Mouse (Mus musculus): ENCODE measurements at regions not wholly inside any gene's neighbourhood (a gene's known extent, or its start where the extent isn't known, plus 50 kb on each side); places are given as distances from the start of the nearest gene placed in this dataset.
A peak's percentile ranks its signal among the peaks of the same experiment; 100 is the strongest.

DNA sequence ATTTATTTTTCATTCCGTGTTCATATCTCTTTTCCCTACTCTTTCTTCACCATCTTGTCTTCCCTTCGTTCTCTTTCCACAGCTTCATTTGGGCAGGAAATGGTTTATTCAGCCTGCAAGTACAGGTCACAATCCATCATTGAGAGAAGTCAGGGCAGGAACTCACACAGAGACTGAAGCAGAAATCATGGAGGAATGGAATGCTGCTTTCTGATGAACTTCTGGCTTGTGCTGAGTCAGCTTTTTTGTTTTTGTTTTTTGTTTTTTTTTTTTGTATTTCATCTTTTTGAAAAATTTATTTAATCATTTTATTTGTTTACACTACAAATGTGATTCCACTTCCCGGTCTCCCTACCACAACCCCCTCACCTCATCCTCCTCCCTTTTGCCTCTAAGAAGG, 51.2 kb upstream of the Suclg2 start:
- no peak for DNase-seq (ENCODE audit: low read depth, low spot score)

GRCm38 (mm10) chr6:95801651-95802050, 83.1 kb upstream of the Suclg2 start:
- no peak for DNase-seq (ENCODE audit: low read depth, low spot score)

- DNase-seq (ENCODE audit: low read depth, low spot score), result peak; percentile 90
These were observed 122.9 kb upstream of the Suclg2 start for GRCm38 (mm10) chr6:95841502-95841901.

DNA sequence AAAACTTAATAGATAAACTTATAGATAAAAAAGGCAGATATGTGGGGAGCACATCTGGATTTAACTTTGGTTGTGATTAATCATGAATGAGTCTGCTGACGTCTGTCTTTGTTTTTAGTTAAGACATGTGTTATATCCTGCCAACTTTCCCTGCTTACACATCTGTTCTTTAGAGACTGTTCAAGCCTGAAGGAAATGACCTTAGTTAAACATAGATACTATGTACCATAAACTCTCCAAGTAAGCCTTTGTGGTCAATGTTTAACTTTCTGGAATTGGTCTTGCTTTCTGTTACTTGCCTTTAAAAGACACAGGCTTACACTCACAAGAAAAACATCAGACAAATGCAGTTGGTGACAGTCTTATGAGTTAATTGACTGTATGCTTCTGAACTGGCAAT, 127.9 kb upstream of the Suclg2 start:
- DNase-seq (ENCODE audit: low read depth, low spot score), result peak; percentile 80

DNA sequence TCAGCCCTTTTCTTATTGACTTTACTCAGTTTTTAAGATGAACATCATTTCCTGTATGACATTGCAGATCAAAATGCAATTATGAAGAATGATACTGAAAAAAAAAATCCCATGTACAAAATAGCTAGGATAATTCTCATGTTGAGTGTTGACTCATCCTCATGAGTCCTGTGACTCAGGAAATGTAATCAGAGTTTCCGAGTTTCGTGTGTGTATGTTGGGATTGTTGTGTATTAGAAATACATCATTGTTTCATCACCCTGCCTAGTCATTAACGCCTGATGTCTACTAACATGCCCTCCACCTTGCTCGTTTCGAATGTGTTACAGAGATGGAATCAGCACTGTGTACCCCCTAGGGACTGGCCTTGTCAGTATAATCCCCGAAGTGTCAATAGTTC, 156.9 kb upstream of the Suclg2 start:
- peak; percentile 85 for DNase-seq (ENCODE audit: low read depth, low spot score)

DNA sequence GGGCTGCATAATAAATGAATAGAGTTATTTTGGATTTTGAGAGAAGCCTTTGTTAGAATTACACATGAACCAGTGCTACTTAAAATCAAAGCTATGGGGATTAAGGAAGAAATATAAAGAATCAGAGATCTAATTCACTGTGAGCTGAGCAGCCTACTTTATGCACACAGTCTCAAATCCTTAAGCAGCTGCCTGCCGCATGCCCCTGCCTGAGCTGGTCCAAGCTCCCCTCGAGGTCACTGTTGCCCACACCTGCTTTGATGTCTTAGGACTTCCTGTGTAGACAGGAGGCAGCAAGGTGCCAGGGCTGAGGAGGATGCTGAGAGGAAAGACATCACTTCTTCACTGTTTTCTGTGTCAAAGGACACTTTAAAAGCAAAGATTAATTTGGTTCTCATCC, 157.7 kb upstream of the Suclg2 start:
- DNase-seq (ENCODE audit: low read depth, low spot score), result no peak

DNA sequence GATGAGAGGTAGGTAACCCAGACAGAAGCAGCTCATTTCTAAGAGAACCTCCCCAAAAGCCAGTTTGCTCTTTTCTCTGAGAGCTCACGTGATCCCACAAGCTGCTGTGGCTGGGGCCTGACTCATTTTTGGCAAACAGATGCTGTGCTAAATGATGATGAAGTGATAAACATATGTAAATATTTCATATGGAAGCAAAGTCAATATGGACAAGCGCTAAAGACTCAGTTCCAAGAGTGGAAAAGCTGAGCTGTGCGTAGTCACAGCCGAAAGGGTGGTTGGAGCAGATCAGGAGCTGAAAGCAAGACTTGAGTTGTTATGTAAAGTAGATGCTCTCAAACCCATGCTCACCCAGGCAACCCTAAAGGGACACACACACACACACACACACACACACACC, 168.0 kb upstream of the Suclg2 start:
- no peak for DNase-seq (ENCODE audit: low read depth, low spot score)

- DNase-seq (ENCODE audit: low read depth, low spot score), result no peak
These were observed 184.0 kb upstream of the Suclg2 start for GRCm38 (mm10) chr6:95902551-95902950.

GRCm38 (mm10) chr6:95904085-95904633, 185.6 kb upstream of the Suclg2 start:
- no peak for DNase-seq (ENCODE audit: low read depth, low spot score)

DNA sequence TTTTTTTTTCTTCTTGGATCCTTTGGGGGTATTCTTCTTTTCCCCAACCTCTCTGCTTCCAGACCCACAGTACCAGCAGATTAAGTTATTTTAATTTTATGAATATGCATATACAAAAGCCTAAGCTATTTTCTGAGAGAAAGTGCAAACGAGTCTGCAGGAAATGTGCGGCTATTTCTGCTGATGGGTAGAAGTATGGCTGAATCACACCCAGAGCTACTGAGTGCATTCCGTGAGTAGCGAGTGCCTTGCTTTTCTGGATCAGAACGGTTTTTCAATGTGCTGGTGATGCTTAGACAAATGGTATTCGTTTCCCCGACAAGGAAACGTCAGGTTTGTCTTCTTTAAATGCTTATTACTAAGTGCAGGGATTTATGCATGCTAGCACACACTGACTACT, 186.5 kb upstream of the Suclg2 start:
- DNase-seq (ENCODE audit: low read depth, low spot score), result no peak

- DNase-seq (ENCODE audit: low read depth, low spot score), result no peak
These were observed 191.2 kb upstream of the Fam19a1 start for GRCm38 (mm10) chr6:95921737-95922136.

- peak; percentile 69 for DNase-seq (ENCODE audit: low read depth, low spot score)
These were observed 178.4 kb upstream of the Fam19a1 start for GRCm38 (mm10) chr6:95934561-95934960.

DNA sequence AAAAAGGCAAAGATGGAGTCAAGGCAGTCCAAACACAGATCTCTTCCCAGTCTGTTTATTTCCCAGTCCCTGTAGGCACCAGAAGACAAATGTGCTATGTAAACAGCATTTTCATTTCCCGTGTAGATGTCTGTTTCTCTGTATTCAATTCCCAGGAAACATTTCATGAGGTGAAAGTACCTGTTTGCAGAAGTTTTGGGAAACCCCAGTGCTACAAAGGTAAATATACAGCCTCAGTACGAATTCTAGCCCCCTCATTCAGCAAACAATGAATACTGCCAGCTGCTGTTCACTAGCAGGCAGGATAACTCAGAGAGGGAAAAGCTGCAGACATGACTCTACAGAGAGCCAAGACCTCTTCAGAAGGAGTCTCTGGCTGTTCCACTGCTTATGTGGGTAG, 176.4 kb upstream of the Fam19a1 start:
- no peak for DNase-seq (ENCODE audit: low read depth, low spot score)

- no peak for DNase-seq (ENCODE audit: low read depth, low spot score)
These were observed 173.9 kb upstream of the Fam19a1 start for GRCm38 (mm10) chr6:95939052-95939451.

DNA sequence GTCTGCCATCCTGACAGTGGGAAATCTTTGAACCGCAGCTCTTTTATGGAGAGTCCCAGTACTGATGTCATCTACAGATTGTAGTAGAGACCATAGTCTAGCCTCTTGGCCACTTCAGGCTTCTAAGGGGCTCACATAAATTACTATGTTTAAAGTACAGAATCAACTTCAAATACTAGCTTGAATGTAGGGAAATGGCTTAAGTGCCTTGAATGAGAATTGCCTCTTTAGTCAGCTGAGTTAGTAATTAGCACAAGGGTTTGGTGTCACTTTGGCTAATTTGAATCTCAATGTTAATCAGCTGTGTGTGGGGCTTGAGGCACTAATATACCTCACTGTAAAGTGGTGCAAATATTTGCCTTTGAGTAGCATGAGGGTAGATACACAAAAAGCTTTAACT, 152.2 kb upstream of the Fam19a1 start:
- no peak for DNase-seq (ENCODE audit: low read depth, low spot score)

DNA sequence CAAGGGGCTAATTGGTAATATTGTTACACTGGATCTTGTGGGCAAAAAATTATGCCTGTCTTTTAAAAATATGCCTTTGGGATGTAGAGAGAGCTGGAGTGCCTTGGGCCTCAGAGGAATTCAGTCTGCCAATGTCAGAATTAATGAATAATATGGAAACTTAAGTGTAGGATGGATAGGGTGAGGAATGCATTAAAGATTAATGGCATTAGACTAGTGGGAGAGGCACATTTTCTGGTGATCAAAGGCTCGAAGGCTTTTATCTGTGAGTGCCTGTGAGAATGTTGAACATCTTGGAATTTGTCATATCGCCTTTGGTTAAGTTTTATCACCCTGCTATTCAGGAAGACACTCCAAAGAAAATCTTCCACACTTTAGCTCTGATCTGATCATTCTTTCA, 146.7 kb upstream of the Fam19a1 start:
- no peak for DNase-seq (ENCODE audit: low read depth, low spot score)

DNA sequence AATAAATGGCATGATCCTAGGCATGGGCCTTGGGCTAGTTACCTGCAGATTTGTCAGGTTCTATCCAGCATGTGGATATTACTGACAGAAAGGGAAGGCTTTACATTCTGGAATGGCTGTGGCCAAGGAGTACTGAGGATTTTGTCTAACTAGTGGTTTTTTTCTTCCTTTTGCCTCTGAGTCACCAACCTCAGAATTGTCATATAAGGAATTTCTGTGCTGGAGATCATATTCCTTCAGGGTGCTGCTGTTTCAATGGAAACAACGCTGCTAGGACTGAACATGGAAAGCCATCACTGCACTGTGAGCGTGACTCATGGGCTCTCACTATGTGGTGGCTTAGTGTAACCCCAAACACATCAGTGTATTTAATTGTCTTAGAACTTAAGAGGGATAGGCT, 137.0 kb upstream of the Fam19a1 start:
- DNase-seq (ENCODE audit: low read depth, low spot score), result peak; percentile 75

- DNase-seq (ENCODE audit: low read depth, low spot score), result no peak
These were observed 115.9 kb upstream of the Fam19a1 start for GRCm38 (mm10) chr6:95997037-95997436.

- no peak for DNase-seq (ENCODE audit: low read depth, low spot score)
These were observed 115.2 kb upstream of the Fam19a1 start for GRCm38 (mm10) chr6:95997741-95998140.

GRCm38 (mm10) chr6:95999441-95999840, 113.5 kb upstream of the Fam19a1 start:
- no peak for DNase-seq (ENCODE audit: low read depth, low spot score)

GRCm38 (mm10) chr6:96000011-96000476, 112.9 kb upstream of the Fam19a1 start:
- no peak for DNase-seq (ENCODE audit: low read depth, low spot score)

DNA sequence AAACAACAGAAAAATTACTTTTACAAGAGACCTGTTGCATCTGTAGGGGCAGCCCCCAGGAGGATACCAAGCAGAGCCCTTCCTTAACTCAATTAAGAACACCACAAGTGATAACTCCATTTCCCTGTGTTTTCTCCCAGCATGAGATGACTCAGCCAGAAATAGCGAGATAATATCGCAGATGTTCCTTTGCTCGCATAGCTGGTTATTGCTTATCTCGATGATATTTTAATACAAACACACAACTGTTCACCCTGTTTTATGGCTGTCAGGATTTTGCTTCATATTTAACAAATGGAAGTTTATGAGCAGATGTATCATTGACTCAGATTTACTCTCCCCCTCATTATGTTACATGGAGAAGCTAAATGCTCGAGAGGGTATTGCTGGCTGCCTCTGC, 101.7 kb upstream of the Fam19a1 start:
- DNase-seq (ENCODE audit: low read depth, low spot score), result no peak

GRCm38 (mm10) chr6:96028022-96028704, 84.8 kb upstream of the Fam19a1 start:
- no peak for DNase-seq (ENCODE audit: low read depth, low spot score)

DNA sequence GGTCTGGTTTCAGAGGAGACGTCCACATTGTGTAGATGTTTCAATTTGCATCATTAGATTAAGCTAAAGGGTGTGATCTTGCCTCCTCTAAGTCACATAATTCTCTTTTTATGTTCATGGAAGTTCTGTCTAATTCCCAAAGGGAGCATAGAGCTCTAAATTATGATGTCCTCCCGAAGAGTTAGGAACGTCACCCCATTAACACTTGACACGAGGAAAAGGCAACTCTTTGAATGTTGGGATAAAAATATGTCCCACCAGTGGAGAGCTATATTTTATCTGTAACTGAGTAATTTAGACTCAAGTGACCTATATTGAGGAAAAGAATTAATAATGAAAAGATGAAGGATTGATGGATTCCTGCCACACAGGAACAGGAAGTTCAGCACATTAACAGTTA, 69.2 kb upstream of the Fam19a1 start:
- no peak for DNase-seq (ENCODE audit: low read depth, low spot score)

All from 3T3-L1 (cell line).